Mouse (Mus musculus): ENCODE results near the gene Ercc1. TPM values are rescaled to one million over a fixed set of nuclear protein-coding genes. Genes with fewer than 3 reads are reported as not detected.
A peak's percentile ranks its signal among the peaks of the same experiment; 100 is the strongest.

Gene Ercc1
- polyA plus RNA-seq, 1 experiment from 2014 or later = 51.0 TPM

GRCm38 (mm10) chr7:19376019-19376418 lies 31.4 kb downstream of the Ercc1 start:
- H3K36me3 ChIP-seq (ENCODE audit: insufficient read depth, low read length) = no peaks in the 10 kb centered on the region
- H3K9me3 ChIP-seq (ENCODE audit: low read length) = no peaks in the 10 kb centered on the region
- TF ChIP-seq EP300 (IDR thresholded peaks at IDR 0.05) (no peak), CTCF (IDR thresholded peaks at IDR 0.05) (no peak)
- ATAC-seq (peak; percentile 71), DNase-seq (ENCODE audit: low spot score) (peak; percentile 52)
- no peak overlapping the region for H3K4me3 ChIP-seq (ENCODE audit: low read depth, low read length)
- no peaks in the 10 kb centered on the region for H3K27me3 ChIP-seq (replicated peaks; ENCODE audit: insufficient read depth, low read length)
- no peak overlapping the region for H3K27ac ChIP-seq (ENCODE audit: low read length)
- H3K4me2 ChIP-seq (replicated peaks; ENCODE audit: low read depth, low read length) = no peak overlapping the region
- H3K4me1 ChIP-seq (ENCODE audit: insufficient read depth, low read depth, low read length) = no peaks in the 10 kb centered on the region
- H3K9ac ChIP-seq (replicated peaks; ENCODE audit: low read depth) = no peak overlapping the region
- 67% methylated on average over 4 of the region's 4 CpGs for WGBS

- H3K27ac ChIP-seq (ENCODE audit: low read length) = no peak overlapping the region
- ATAC-seq (no peak), DNase-seq (ENCODE audit: low spot score) (no peak)
- H3K4me3 ChIP-seq (ENCODE audit: low read depth, low read length) = no peak overlapping the region
- H3K4me2 ChIP-seq (replicated peaks; ENCODE audit: low read depth, low read length) = no peak overlapping the region
- TF ChIP-seq EP300 (IDR thresholded peaks at IDR 0.05) = no peak
- no peak for TF ChIP-seq CTCF (IDR thresholded peaks at IDR 0.05)
- H3K27me3 ChIP-seq (replicated peaks; ENCODE audit: insufficient read depth, low read length) = no peaks in the 10 kb centered on the region
- no peaks in the 10 kb centered on the region for H3K9me3 ChIP-seq (ENCODE audit: low read length)
- 59% methylated on average over 8 of the region's 8 CpGs for WGBS
- H3K9ac ChIP-seq (replicated peaks; ENCODE audit: low read depth) = no peak overlapping the region
- H3K36me3 ChIP-seq (ENCODE audit: insufficient read depth, low read length) = no peaks in the 10 kb centered on the region
- 0 out of 2 replicates have a peak, but pooled peaks cover 3% of the 10 kb centered on the region for H3K4me1 ChIP-seq (ENCODE audit: insufficient read depth, low read depth, low read length)
Measured at GRCm38 (mm10) chr7:19378049-19378448, 33.5 kb downstream of the Ercc1 start.

- peak within 1 kb of the TSS; percentile 88 for H3K4me2 ChIP-seq (replicated peaks; ENCODE audit: low read depth, low read length)
- DNase-seq (ENCODE audit: low spot score) (peak; percentile 99), ATAC-seq (peak; percentile 97)
- WGBS = 6% methylated on average over 44 of the region's 48 CpGs
- H3K9ac ChIP-seq (replicated peaks; ENCODE audit: low read depth) = peak within 1 kb of the TSS; percentile 73
- H3K4me1 ChIP-seq (ENCODE audit: insufficient read depth, low read depth, low read length) = 0 out of 2 replicates have a peak, but pooled peaks cover 3% of the 10 kb centered on the region
- H3K4me3 ChIP-seq (ENCODE audit: low read depth, low read length) = peak within 1 kb of the TSS; percentile 75
- no peak within 1 kb of the TSS for H3K27ac ChIP-seq (ENCODE audit: low read length)
- peaks cover 4% of the 10 kb centered on the region for H3K36me3 ChIP-seq (ENCODE audit: insufficient read depth, low read length)
- TF ChIP-seq CTCF (IDR thresholded peaks at IDR 0.05) (no peak), EP300 (IDR thresholded peaks at IDR 0.05) (no peak)
- H3K27me3 ChIP-seq (replicated peaks; ENCODE audit: insufficient read depth, low read length) = no peaks in the 10 kb centered on the region
- no peaks in the 10 kb centered on the region for H3K9me3 ChIP-seq (ENCODE audit: low read length)
Measured at GRCm38 (mm10) chr7:19381377-19382165, 37.0 kb downstream of the Ercc1 start, which contains the start of gene Ercc2. Gene Ercc2, plus strand, starts transcription at chr7:19382010.

DNA sequence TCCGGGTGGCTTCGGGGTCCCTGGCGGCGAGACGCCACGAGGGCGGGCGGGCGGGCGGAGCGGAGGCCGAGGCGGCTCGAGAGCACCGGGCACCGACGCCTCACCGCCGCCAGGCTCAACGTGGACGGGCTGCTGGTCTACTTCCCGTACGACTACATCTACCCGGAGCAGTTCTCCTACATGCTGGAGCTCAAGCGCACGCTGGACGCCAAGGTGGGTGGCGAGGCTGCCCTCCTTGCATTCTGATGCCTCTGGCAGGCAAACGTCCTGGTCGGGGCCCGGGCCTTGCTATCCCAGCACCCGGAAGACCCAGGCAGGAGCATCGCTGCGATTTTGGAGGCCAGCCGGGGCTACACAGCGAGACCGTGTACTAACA lies 37.6 kb downstream of the Ercc1 start:
- Histone ChIP-seq H3K4me2 (replicated peaks; ENCODE audit: low read depth, low read length) (peak overlapping the region; percentile 88), H3K9me3 (ENCODE audit: low read length) (no peaks in the 10 kb centered on the region), H3K4me1 (ENCODE audit: insufficient read depth, low read depth, low read length) (0 out of 2 replicates have a peak, but pooled peaks cover 3% of the 10 kb centered on the region), H3K4me3 (ENCODE audit: low read depth, low read length) (peak overlapping the region; percentile 75), H3K27ac (ENCODE audit: low read length) (no peak overlapping the region), H3K36me3 (ENCODE audit: insufficient read depth, low read length) (peaks cover 9% of the 10 kb centered on the region), H3K27me3 (replicated peaks; ENCODE audit: insufficient read depth, low read length) (no peaks in the 10 kb centered on the region), H3K9ac (replicated peaks; ENCODE audit: low read depth) (peak overlapping the region; percentile 73)
- no peak for TF ChIP-seq EP300 (IDR thresholded peaks at IDR 0.05)
- TF ChIP-seq CTCF (IDR thresholded peaks at IDR 0.05) = no peak; the same call in 1 of the 2 replicates
- ATAC-seq (peak; percentile 66), DNase-seq (ENCODE audit: low spot score) (peak; percentile 55)
- 0% methylated on average over 30 of the region's 37 CpGs for WGBS

DNA sequence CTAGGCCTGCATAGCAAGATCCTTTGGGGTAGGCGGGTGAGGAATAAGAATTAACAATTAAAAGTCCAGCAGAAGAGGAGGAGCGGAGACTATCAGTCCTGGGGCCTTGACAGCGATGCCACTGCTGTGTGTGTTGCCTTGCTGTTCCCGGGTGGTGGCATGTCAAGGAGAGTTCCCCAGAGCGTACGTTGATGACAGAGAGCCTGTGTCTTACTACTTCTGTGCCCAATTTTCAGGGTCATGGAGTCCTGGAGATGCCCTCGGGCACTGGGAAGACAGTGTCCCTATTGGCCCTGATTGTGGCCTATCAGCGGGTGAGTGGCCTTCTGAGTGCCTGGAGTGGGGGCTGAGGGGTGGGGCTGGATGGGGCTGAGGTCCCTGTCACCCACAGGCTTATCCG lies 39.1 kb downstream of the Ercc1 start:
- H3K27ac ChIP-seq (ENCODE audit: low read length) = no peak overlapping the region
- H3K27me3 ChIP-seq (replicated peaks; ENCODE audit: insufficient read depth, low read length) = no peaks in the 10 kb centered on the region
- H3K9me3 ChIP-seq (ENCODE audit: low read length) = no peaks in the 10 kb centered on the region
- TF ChIP-seq EP300 (IDR thresholded peaks at IDR 0.05) (no peak), CTCF (IDR thresholded peaks at IDR 0.05) (no peak)
- no peak overlapping the region for H3K4me2 ChIP-seq (replicated peaks; ENCODE audit: low read depth, low read length)
- H3K36me3 ChIP-seq (ENCODE audit: insufficient read depth, low read length) = peaks cover 12% of the 10 kb centered on the region
- WGBS = 82% methylated on average over 9 of the region's 9 CpGs
- H3K4me3 ChIP-seq (ENCODE audit: low read depth, low read length) = no peak overlapping the region
- H3K9ac ChIP-seq (replicated peaks; ENCODE audit: low read depth) = no peak overlapping the region
- DNase-seq (ENCODE audit: low spot score) = no peak
- ATAC-seq = no peak
- H3K4me1 ChIP-seq (ENCODE audit: insufficient read depth, low read depth, low read length) = 0 out of 2 replicates have a peak, but pooled peaks cover 3% of the 10 kb centered on the region

GRCm38 (mm10) chr7:19388699-19389413 lies 44.3 kb downstream of the Ercc1 start:
- WGBS = 86% methylated on average over 9 of the region's 10 CpGs
- DNase-seq (ENCODE audit: low spot score) (no peak), ATAC-seq (no peak)
- no peaks in the 10 kb centered on the region for H3K9me3 ChIP-seq (ENCODE audit: low read length)
- H3K36me3 ChIP-seq (ENCODE audit: insufficient read depth, low read length) = peaks cover 20% of the 10 kb centered on the region
- H3K4me1 ChIP-seq (ENCODE audit: insufficient read depth, low read depth, low read length) = no peaks in the 10 kb centered on the region
- TF ChIP-seq EP300 (IDR thresholded peaks at IDR 0.05) (no peak), CTCF (IDR thresholded peaks at IDR 0.05) (no peak)
- no peak overlapping the region for H3K27ac ChIP-seq (ENCODE audit: low read length)
- H3K4me2 ChIP-seq (replicated peaks; ENCODE audit: low read depth, low read length) = no peak overlapping the region
- no peak overlapping the region for H3K9ac ChIP-seq (replicated peaks; ENCODE audit: low read depth)
- no peaks in the 10 kb centered on the region for H3K27me3 ChIP-seq (replicated peaks; ENCODE audit: insufficient read depth, low read length)
- H3K4me3 ChIP-seq (ENCODE audit: low read depth, low read length) = no peak overlapping the region
